Mouse (Mus musculus) lung, postnatal 4 days (tissue): Measurements from ENCODE around the gene Ldhc.
"Not testable (repeated sequence)": the region's sequence is repeated elsewhere in the genome, so short reads cannot be mapped to it uniquely, and the experiment has no call there.

Experiments
- DNase-seq, 2 experiments: peaks; one replicate each; pipeline ENCODE4 v3.0.0; 2021

Ldhc gene

DNA sequence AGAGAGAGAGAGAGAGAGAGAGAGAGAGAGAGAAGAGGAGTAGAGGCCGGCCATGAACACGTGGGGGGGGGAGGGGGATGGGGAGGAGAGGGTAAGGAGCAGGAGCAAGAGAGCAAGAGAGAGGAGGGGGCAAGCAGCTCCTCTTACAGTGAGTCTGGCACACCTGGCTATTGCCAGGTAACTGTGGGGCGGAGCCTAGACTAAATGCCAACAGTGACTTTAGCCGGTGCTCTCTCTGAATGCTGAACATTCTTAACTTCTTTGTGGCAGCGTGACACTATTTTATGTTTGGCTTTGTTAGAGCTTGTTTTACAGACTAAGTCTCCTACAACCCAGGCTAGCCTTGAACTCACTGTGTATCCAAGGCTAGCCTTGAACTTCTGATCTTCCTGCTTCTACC is 18.7 kb upstream of the Ldhc start:
- peak in 1 of 2 experiments; percentile 47 for DNase-seq

GRCm38 (mm10) chr7:46843576-46843975 is 17.4 kb upstream of the Ldhc start:
- no peak for DNase-seq

DNA sequence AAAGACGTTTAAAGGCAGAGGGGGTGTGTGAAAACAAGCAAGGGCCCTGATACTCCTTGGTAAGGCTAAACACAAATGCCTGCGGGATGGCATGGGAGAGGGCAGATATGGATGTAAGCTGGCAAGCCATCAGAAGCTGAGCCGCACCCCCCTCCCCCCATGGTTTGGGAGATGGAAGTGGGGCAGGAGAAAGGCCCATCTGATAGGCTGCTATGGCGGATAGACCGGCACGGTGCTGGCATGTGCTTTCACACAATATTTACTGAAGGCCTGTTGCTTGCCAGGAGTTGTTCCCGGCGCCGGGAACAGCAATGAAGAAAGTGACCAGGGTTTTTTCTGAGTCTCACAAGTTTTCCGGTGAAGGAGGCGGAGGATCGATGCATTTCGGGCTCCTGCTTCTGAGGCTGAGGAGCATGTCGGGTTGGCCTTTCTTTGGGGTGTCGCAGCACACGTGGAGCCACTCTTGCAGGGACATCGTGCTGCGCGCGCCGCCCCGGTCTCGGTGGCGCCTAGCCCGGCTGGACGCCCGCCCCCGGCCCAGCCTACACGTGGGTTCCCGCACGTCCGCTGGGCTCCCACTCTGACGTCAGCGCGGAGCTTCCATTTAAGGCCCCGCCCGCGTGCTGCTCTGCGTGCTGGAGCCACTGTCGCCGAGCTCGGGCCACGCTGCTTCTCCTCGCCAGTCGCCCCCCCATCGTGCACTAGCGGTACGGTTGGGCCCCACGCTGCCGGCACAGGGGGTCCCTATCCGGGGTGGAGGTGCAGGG is 15.6 kb upstream of the Ldhc start:
- peak; percentile 96 for DNase-seq

DNA sequence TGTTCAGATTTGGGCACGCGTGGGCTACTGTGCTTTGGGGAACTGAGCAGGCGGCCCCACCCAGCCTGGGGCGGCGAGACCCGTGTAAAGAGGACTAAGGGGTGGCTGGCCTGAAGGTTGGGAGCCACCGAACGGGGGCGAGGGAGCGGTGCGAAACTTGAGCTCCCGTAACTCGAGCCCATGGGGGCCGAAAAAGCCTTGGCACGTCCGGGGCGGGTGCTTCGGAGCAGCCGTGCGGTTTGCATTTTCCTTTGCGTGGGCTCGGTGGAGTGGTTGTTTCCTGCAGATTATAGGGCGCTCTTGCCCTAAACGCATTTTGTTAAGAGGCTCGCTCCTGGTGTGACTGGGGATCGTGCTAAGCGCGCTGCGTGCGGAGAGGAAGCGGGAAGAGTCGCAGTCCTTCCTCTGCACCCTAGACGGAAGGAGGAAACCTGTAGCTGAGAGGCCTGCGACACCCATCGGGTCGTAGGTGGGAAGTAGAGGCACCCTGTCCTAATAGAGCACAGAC is 15.0 kb upstream of the Ldhc start:
- DNase-seq, result peak; percentile 48 to 50

GRCm38 (mm10) chr7:46846486-46847244 is 14.3 kb upstream of the Ldhc start:
- DNase-seq, result peak; percentile 71 to 75

DNA sequence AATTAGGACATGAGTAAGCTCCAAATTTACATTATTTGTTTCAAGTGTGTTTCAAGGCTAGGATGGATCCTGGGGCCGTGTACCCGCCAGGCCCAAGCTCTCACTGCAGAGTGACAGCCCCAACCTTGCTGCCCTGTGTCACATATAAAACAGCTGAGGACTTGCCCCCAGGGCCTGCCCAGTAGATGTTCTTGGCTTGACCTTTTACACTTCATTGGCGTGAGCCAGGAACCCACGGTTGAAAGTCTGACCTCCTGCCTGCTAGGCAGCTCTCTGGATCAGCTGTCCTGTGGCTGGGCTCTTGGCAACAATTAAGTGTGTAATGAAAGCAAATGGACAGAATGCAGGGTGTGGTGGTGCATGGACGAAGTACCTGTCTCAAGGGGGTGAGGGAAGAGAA is 11.7 kb upstream of the Ldhc start:
- DNase-seq, result no peak

DNA sequence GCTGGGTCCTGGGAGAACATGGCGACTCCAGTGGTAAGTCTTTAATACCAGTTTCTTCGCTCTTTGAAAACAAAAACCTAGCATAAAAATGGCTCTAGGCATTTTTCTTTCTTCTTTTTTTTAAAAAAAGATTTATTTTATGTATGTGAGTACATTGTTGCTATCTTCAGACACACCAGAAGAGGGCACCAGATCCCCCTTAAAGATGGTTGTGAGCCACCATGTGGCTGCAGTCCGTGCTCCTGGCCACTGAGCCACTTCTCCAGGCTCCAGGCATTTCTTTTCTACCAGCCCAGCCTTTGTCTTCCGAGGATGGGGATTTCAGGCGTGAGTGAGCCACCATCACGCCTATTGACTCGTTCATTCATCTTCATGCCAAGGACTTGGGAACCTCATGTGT is 10.0 kb upstream of the Ldhc start:
- DNase-seq, result no peak

DNA sequence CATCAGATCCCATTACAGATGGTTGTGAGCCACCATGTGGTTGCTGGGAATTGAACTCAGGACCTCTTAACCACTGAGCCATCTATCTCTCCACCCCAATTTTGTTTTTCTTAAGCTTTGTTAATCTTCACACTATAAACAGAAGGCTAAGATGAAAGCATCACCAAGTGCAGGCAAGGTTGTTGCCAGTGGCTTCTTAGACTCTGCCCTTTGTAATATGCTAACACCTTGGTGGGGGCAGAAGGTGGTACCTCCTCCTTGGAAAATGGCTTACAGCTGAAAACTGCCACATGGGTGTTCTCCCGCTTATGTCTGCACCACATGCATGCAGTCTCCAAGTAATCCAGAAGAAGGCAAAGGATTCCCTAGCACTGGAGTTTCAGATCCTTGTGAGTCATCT is 8.3 kb upstream of the Ldhc start:
- DNase-seq, result no peak

GRCm38 (mm10) chr7:46853365-46853764 is 7.6 kb upstream of the Ldhc start:
- no peak for DNase-seq

GRCm38 (mm10) chr7:46855866-46856560 is 5.0 kb upstream of the Ldhc start:
- DNase-seq, result no peak

- DNase-seq, result no peak
Observed at GRCm38 (mm10) chr7:46857436-46857835, 3.6 kb upstream of the Ldhc start.

- no peak for DNase-seq
Observed at GRCm38 (mm10) chr7:46859031-46859430, 2.0 kb upstream of the Ldhc start.

DNA sequence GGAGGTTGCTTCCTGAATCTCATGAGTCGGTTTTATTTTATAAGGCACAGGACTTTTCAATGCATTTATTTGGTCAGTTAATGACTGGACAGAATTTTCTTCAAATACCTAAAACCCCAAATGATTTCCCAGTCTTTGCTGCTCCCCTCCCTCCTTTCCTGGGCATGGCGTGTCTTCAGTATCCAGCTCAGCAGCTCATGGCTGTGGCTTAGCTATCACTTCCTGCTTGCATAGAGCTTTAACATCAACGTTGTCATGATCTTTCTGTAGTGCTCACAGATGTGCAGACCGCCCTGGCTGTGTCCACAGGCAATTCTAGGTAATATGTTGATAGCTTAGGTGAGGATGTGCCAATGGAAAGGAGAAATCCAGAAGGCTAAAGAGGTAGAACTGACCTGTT is 11.0 kb downstream of the Ldhc start:
- DNase-seq, result no peak

GRCm38 (mm10) chr7:46876841-46877240 is 15.8 kb downstream of the Ldhc start:
- no peak for DNase-seq

- DNase-seq, result no peak
Observed at GRCm38 (mm10) chr7:46877255-46877654, 16.3 kb downstream of the Ldhc start.

- no peak for DNase-seq
Observed at GRCm38 (mm10) chr7:46879851-46880250, 18.8 kb downstream of the Ldhc start.

DNA sequence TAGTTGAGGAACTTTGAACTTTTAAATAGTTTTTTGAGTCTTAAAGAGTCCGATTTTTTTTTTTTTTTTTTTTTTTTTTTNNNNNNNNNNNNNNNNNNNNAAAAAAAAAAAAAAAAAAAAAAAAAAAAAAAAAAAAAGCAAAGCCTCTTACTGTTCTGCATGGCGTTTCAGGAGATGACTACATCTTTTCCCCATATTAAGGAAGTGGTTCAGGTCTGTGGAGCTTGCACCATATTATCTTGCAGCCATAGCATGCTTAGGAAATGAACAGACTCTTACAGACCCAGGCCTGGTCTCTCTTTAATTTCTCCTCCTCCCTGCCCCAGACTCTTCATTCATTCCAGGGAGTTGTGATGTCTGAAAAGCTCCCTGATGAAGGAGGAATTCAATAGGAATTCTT is 20.0 kb downstream of the Ldhc start:
- no peak for DNase-seq

GRCm38 (mm10) chr7:46881941-46882340 is 20.9 kb downstream of the Ldhc start:
- not testable (repeated sequence) for DNase-seq

- DNase-seq, result no peak
Observed at GRCm38 (mm10) chr7:46883304-46883703, 22.3 kb downstream of the Ldhc start.

DNA sequence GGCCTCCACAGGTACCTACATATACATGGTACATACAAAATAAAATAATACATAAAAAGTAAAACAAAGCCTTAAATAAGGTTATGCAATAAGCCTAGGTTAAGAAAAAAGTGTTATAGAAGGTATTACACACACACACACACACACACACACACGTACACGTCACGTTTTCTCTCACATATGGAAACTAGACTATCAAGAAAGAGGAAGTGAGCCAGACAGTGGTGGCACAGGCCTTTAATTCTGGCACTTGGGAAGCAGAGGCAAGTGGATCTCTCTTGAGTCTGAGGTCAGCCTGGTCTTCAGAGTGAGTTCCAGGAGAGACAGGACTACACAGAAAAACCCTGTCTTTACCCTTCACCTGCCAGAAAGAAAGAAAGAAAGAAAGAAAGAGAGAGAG is 34.5 kb downstream of the Ldhc start:
- no peak for DNase-seq

- DNase-seq, result no peak
Observed at GRCm38 (mm10) chr7:46899343-46899742, 38.3 kb downstream of the Ldhc start.

- no peak for DNase-seq
Observed at GRCm38 (mm10) chr7:46911250-46911649, 50.2 kb downstream of the Ldhc start.

GRCm38 (mm10) chr7:46916376-46916775 is 55.4 kb downstream of the Ldhc start:
- no peak for DNase-seq
